Mouse (Mus musculus) MEL-GATA-1-ER (cell line): ENCODE results near the gene Coro1c.

Experiments
- DNase-seq: peaks from one replicate; pipeline ENCODE4 v3.0.0-alpha.2; 2012; ENCODE audit warnings: low read depth; ENCODE audit errors: extremely low read depth

Coro1c gene

DNA sequence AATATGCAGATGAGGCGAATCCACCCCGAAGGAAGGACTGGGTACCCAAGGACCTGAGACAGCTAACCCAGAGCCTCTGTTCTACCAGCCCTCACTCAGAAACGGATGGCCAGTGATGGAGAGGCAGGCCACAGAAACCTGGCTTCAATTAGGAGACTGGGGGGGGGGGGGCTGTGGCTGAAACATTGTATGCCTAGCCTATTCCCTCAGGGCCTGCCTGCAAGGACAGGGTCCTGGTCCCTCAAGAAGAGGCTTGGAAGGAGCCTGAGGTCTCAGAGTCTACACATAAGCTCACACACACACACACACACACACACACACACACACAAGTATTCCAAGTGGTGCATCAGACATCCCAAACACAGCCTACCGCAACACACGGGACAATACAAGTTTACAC is 108.9 kb downstream of the Coro1c start:
- DNase-seq, result no peak

DNA sequence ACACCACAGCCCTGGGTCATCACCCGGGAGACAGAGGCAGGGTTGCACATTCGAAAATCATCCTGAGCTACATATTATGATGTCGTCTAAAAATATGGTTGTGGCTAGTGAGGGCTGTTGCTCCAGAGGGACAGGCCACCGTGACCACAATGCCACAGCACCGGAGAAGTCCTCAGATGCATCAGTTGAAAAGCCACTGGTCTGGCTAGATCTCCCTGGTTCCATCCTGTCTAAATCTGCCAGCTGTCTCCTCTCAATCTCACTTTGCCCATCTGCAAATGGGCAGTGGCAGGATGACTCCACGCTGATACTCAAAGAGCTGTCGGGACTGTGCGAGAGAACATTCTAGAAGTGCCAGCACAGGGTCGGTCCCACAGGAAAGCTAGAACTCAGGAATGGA is 110.0 kb downstream of the Coro1c start:
- no peak for DNase-seq

DNA sequence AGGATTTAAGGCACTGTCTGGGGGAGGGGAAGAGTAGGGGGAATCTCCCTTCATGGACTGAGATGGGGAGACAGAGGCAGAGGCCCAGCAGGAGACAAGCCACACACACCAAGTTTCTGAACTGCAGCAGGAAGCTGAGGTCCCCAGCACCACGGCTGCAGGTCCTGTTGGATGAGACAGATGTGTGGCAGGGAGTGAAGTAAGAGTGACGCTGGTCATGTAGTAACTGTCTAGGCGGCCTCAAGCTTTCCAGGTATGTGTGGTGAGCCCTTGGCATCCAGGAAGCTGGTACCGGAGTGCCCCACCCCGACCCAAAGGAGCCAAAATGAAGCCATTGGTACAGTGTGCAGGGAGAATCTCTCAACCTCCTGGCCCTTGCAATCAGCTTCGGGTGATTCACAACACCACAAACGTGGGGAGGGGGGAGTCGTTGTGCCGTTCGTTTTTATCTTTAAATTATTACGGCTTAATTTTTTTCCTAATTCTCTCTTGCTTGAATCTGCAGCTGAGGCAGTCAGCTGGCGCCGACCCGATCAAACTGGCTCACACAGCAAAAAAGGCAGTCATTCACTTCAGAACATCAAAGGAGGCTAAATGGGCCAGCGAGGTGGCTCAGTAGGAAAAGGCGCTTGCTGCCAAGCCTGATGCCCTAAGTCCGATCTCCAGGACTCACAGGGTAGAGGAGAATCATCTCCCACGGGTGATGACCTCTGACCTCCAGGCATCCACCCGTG is 111.2 kb downstream of the Coro1c start:
- no peak for DNase-seq

DNA sequence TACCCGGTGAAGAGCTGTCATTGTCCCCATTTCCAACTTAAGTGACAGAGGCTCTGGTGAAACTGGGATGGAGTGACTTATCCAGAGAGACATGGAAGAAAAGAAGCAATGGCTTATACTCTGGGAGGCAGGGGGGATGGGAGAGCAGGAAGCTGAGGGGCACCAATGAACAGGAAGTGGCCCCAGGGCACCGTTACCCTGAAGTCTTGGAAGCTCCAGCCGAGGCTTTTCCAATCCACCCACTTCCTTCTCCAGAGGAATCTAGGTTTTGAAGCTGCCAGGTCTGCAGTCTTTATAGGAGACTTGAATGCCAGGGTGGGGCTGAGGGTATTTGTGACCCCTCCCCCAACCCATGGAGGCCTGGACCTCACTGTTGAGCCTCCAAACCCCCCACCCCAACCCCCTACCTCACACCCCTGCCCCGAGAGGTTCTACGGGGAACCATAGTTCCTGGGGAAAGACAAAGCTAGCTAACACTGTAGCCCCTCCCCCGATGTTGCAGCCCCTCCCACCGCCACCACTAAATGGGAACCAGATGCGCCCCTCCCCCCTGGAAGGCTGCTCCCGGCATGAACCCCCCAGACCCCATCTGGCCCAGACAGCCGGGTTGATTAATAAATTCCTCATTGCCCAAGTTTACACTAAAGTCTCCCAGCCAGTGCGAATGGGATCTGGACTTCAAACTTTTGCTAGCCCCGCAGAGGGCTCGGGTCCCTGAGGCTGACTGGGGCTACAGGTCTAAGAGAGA is 112.0 kb downstream of the Coro1c start:
- DNase-seq, result no peak
